Mouse (Mus musculus): Measurements from ENCODE around the gene Mettl6.
"Not testable (repeated sequence)": the region's sequence is repeated elsewhere in the genome, so short reads cannot be mapped to it uniquely, and the experiment has no call there.

Gene Mettl6

DNA sequence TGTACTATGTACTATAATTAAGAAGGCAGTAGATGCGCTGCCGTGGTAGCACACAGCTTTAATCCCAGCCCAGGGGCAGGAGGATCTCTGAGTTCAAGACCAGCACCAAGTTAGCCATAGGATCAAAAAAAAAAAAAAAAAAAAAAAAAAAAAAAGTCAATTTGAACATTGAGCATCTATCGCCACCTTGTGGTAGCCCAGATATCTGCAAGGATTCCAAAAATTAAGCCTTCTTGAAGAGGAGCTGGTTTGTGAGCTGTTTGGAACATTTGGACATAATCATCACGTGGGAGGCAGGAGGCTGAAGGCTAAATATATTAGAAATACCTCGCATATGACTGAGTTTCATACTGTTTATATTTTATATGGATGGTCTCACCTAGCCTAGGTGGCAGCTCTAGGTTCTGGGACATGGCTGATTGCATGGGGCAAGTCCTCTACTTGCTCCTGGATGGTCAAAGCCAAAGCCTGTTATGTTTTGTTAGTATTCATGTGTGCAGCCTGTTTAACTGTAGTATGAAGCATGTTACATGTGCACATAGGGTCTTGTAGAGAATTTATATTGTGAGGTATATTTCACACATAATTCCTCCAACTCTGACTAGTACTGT lies 22.3 kb downstream of the Mettl6 start:
- DNase-seq, result peak in 1 of 2 experiments; percentile 22

DNA sequence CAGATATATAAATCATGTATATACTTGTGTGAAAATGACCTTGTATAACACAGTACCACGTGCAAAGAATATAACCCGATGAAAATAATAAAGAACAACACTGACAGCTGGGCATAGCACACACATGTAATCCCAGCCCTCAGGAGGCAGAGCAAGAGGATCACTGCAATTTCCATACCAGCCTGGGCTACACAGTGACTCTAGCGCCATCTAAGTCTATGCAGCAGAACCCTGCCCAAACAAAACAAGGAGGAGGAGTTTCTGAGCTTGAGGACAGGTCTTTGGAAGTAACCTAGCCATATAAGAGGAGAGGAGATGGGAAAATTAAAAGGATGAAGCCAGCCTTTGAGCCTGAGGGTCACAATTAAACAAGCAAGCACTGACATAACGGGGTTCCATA lies 25.1 kb downstream of the Mettl6 start:
- no peak for DNase-seq

DNA sequence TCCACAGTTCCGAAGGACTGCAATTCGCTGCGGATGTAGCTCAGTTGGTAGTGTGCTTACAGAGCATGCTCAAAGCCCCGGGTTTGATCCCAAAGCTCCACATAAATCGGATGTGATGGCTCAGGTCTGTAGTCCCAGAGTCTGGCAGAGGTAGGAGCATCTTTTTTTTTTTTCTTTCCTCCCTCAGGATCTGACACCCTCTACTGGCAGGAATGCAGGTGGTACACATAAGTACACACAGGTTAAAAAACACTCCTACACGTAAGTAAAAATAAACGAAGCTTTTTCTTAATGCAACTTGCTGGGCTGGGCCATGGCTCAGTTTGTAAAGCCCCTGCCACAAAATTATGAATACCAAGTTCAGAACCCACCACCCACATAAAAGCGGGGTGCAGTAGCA lies 30.7 kb downstream of the Mettl6 start:
- DNase-seq, result no peak

DNA sequence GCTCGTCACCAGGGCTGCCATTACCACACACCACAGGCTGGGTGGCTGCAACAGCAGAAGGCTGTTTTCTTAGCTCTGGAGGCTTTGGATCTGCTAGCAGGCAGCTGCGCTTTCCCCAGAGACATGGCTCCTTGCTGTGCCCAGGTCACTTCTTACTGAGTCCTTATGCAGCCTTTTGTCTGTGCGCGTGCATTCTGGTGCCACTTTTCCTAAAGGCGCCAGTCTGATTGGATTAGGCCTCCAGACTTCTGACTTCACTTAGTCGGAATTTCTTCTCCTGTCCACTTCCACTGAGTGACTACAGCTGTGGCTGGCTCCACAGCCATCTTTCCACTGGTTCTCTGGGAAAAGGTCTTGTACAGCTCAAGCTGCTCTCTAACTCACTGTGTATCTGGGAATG lies 32.0 kb downstream of the Mettl6 start:
- no peak for DNase-seq

DNA sequence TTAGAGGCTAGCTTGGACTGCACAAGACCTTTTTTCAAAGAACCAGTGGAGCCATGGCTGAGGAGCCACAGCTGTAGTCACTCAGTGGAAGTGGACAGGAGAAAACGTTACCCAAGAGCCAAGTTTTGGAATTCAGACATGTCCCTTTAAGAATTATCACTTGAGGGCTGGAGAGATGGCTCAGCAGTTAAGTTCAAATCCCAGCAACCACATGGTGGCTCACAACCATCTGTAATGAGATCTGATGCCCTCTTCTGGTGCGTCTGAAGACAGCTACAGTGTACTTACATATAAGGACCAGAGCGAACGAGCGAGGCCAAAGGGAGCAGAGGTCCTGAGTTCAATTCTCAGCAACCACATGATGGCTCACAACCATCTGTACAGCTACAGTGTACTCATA lies 32.6 kb downstream of the Mettl6 start:
- DNase-seq, result not testable (repeated sequence)

DNA sequence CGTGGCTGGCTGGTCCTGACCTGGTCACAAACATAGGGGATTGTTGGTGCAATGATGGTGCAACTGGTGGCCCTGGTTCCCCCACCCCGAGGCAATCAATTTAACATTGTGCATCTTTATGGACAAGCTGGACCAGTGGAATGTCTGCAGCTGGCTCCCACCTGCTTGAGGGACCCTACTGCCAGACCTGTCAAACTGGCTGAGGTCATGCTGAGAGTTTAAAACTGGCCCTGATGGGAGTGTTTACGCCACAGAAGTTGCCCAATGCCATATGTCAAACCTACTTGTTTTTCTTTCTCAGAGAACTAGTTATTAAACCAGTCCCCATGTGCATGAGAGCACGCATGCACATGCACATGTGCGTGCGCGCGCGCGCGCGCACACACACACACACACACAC lies 36.8 kb downstream of the Mettl6 start:
- no peak for DNase-seq

DNA sequence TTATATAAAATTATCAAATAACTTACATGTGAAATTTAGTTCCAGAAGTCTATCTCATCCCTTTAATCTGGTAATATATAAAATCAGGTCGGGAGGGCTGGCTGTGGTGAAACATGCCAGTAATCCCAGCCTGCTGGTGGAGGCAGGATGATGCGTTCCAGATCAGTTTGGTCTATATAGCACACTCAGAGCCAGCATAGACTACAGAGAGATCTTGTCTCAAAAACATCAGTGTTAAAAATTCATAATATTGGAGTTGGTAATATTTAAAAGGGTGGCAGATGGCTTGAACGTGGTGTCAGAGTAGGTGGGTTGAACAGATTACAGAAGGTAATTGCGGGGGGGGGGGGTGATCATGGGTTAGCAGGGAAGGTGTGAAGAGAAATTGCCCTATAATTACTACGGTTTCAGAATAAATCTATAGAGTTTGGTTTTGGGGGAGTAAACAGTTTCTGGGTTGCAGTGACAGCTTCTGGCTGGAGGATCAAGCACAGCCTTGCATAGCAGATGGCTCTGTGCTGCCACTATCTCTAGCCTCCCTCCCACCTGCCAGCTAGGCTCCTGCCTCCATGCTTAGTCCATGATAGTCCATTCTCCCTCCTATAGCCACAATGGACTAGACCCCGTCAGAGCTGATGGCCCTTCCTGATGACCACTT lies 38.6 kb downstream of the Mettl6 start:
- DNase-seq, result no peak

DNA sequence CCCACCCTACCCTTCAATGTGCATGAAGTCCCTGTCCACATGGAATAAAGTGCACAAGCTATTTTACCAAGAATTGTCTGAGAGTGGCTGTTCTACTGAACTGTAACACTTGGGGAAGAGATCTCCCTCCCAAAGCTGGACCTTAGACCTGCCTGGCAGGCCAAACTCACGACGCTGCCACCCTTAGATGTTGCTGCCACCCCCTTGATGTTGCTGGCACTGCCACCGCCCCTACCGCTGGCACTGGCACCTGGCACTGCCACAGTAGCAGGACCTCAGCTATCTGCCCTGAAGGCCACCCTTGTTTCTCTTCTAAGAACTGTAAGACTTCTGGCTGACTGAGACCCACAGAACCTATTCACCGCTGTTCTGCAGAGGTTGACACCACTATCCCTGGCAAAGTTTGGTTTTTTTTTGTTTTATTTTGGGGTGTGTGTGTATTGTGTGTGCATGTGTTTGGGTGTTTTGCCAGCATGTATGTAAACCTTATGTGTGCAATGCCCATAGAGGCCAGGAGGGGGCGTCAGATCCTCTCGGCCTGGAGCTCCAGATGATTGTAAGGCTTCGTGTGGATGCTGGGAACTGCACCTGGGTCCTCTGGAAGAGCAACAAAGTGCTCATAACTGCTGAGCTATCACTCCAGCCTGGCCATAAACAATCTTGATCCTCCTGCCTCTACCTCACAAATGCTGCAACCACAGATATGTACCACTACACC lies 39.8 kb downstream of the Mettl6 start:
- no peak for DNase-seq

DNA sequence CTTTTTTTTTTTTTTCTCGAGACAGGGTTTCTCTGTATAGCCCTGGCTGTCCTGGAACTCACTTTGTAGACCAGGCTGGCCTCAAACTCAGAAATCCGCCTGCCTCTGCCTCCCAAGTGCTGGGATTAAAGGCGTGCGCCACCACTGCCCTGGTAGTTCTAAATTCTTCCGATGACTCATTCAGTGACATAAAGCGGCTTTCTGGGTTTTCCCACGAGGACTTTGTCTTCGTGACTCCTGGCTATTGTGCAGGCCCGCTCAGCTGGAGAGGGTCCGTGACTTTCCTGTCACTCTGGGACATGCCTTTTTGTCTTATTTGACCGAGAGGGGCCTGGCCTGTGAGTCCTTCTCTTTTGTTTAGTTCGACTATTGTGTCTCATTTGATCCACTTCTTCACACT lies 40.9 kb downstream of the Mettl6 start:
- DNase-seq, result not testable (repeated sequence)

DNA sequence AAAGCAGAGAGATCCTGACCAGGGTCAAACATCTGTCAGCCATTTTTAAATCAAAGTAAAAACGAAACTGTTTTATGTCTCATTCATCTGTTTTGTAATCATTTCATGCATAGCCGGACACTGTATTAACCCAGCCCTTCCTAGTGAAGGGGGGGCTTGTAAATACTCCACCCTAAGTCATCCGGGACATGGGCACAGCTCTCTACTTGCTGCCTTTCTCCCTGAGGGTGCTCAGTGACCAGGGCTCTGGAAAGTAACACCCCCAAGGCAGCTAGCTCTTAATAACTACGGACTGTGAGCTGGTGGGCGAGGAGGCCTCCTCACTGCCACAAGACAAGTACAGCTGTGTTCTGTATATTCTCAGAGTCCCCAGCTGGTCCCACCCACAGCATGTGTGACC lies 45.8 kb downstream of the Mettl6 start:
- DNase-seq, result no peak

DNA sequence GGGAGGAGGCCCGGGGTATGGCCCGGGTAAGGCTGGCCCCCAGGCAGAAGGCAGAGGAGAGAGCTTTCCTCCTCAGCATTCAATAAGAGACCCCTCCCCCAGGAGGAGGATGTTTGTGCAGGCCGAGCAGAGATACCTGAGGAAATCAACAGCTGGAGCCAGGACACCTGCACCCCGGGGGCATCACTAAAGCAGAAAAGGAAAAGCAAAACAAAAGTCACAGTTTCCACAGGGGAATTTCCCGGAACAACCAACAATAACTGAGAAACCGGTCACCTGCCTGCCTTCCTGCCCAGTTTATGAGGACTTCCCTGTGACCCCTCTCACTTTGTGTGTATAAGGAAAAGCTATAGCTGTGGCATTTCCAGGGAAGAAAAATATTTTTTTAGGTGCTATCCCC lies 51.2 kb downstream of the Mettl6 start:
- DNase-seq, result no peak

DNA sequence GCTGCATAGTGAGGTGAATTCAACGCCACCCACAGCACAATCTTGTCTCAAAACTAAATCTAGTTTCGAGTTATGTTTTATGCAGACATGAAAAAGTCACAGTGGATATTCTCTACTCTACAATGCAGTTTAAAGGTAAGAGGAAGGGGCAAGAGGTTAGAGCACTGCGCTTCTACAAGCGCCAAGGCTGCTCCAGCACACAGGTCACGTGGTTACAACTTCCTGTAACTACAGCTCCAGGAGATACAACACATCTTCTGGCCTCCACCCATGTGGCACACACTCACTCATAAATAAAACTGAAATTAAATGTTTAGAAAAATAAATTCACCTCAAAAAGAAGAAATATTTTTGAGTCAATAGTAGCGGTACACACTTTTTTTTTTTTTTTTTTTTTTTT lies 54.1 kb downstream of the Mettl6 start:
- DNase-seq, result no peak

DNA sequence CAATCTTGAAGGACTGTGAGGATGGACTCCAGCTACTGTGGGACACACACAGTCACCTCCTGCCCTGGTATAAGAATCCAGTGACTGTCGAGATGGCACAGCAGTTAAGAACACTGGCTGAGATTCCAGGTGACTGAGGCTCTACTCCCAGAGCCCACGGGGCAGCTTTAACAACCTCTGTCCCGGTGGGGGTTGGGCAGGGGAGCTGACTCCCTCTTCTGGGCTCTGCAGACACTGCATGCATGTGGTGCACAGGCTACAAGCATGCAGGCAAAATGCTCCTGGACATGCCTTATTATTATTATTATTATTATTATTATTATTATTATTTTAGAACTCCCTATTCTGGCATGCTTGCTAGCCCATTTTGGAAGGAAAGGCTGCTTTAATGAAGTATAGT lies 54.6 kb downstream of the Mettl6 start:
- DNase-seq, result no peak

DNA sequence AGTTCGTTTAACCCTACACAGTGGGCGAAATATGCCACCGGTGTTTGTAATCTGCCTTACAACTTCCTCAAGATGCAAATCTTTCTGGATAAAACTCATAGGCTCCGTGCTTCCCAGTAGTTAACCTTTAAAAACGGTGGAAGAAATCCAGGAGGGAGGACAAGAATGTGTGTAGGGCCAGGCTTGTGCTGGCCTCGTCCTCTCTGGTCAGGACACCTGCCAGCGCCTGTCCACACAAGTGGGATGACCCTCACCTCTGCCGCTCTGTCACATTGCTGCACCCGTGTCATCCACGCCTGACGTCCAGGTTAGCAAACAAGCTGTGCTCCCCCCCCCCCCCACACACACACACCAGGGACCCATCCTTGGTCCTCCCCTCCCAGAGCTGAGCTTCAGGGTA lies 55.6 kb downstream of the Mettl6 start:
- no peak for DNase-seq

DNA sequence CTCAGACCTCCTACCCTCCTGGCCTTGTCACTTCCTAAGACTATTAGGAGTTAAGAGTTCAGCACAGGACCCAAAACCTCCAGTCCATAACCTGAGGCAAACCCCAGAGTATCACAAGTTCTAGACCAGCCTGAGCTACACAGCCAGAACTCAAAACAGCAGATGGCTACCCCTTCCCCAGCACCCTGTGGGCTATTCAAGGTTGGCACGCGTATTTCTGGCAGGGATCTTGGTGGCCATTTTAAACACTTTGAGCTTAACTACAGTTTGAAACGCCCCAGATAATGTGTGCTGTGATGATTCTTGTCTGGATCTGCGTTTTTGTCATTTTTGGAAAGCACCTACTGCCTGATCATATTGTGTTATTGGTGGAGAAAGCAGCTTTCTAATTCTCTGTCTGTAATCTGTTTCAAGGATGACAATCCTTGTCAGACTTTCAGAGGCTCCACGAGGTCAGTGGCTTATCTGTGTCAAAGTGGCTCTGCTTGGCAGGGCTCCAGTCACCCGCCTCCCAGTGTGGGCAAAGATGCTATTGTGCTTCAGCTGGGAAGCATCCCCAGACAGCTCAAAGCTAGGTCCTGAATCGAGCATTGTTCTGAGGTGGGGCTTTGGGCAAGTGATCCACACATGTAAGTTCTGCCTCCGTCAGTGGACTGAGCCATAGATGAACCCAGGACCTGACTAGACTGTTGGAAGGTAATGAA lies 56.9 kb downstream of the Mettl6 start:
- DNase-seq, result no peak

DNA sequence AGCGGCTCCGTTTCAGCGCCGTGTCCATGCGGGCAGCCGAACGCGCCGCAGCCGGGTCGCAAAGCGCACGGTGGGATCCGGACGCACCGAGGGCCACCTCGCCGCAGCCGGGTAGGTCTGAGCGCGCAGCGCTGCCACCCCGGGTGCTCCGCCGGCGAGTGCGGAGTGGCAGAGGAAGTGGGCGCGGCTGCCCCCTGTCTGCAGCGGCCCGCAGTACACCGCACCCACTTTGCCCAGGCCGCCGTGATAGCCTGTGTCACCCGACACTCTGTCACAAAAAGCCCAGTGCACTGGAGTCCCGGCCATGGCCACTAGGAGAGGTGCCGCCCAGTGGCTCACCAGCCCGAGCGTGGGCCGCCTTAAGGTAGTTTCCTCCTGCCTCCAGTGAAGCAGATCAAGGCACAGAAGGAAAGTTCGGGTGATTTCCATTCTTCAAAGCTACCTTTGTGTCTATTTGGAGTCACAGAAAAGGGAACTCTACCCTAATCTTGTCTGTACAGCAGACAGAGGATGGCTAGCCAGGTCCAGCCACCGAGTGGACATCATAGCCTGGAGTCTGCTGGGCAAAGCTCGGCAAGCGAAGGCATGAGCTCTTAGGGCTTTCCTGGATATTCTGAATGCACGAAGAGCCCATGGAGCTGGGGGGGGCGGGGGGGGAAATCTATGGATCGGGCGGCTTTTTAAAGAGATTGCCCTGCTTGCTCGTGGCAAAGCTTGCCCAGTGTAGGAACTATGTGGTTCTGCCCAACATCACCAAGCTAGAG lies 58.7 kb downstream of the Mettl6 start, which contains the start of gene Sh3bp5:
Sh3bp5 (minus strand) TSS at position 149 of the 764 bp plus-strand sequence.
- DNase-seq, result peak; percentile 85 to 86

DNA sequence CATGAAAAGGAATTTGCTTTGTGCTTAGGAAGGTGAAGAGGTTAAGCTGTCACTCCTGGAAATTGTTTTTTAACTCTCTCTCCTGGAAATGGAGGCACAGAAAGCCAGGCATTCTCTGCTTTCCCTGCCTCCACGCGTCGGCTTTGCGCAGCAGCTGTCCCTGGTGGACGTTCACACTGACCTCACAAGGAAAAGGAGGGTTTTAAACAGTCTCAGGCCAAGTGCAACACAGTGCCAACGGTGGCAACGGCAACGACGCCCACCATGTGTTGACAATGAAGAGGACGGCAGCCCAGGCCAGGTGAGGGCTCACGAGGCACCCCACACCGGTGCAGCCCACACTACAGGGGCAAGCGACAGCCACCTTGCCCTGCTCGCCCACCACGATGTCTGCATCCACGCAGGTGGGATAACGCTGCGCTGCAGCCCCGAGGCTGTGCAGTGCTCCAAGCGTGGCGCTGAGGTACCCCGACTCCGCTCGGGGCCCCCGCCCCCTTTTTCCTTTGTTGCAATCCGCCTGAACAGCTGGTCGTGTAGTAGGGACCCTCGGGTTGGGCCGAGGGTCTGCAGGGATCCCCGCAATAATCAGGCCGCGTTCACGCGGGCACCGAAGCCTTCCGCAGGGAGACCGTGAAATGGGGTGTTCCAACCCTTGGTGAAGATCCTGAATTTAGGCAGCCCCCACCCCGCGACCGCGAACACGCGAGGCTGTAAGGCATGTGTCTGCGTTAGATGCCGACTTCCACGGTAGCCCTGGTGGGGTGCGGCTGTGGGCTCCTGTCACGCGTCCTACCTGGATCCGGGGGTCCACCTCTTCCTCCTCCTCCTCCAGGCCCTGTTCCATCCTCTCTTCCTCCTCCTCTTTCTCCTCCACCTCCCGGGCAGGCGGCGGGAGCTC lies 59.6 kb downstream of the Mettl6 start:
- DNase-seq, result peak; percentile 17 to 53

DNA sequence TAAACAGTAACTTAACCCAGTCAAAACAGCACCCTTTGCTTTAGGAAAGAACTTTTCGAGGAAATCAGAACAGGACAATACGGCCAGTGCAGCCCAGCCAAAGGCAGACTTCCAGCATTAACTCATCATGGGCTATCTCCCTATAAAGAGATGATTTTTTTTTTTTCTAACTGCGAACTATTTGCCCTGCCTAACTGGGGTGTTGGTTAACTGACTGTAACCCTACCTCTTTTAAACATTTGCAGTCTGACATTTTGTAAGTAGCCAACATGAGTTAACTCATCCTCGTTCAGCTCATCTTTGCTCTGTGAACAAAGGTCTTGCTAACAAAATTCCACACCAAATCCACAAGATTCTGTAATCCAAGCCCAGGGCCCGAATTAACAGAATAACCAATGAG lies 60.4 kb downstream of the Mettl6 start:
- DNase-seq, result no peak

DNA sequence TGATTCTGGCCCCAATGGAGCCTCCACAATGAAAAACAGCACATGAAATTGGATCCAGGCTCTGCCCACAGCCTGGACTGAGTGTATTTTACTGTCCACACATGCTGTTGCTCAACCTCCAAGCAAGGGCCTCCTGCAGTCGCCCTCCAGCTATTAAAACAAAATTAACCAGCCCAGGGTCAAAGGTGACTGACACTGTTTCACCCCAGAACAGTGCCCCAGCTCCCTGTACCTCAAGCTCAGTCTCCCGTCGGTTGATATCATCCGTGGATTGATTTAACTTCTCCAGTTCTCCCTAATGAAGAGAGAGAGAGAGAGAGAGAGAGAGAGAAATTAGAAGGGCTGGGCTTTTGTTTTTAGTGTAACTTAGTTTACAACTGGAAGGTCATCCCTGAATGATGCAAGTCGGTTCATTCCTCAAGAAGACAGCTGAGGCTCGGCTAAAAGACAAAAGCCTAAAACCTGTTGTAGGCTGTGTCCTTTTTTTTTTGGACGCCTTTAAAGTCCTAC lies 60.9 kb downstream of the Mettl6 start:
- DNase-seq, result no peak

DNA sequence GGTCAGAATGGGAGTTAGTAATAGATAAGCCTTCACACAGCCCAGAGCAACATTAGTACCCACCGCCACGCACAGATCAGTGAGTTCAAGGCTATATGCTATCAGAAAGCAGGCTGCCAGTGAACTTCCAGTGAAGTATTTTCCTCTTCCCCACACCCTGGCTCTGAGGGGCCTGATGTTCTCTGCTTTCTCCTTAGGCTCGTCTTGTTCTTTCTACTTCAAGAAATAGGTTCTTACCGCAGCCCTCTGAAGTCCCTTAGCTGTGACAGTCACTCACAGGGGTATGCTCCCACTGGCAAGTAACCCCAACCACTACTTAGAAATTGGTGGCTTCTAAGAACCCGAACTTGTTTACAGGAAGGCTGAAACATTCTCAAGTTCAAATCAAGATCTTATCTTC lies 61.7 kb downstream of the Mettl6 start:
- no peak for DNase-seq

DNA sequence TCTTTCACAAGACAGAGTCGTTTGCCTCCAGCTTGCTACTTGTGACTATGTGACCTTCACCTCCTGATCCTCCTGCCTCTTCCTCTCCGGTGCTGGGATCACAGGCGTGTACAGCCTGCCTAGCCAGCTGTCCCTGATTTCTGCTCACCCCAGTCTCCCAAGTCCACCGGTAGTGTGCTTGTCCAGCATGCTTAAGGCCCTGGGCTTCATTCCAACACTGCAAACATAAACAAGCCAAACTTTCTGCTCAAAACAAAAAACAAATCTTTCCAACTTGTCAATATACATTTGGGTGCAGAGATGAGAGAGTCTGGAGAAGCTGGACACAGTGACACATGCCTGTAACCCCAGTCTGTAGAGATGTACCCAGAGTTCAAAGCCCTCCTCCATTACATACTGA lies 62.4 kb downstream of the Mettl6 start:
- no peak for DNase-seq
